Comparison of ENCODE assay signal across 8 mouse cellular contexts in the genomic region with DNA sequence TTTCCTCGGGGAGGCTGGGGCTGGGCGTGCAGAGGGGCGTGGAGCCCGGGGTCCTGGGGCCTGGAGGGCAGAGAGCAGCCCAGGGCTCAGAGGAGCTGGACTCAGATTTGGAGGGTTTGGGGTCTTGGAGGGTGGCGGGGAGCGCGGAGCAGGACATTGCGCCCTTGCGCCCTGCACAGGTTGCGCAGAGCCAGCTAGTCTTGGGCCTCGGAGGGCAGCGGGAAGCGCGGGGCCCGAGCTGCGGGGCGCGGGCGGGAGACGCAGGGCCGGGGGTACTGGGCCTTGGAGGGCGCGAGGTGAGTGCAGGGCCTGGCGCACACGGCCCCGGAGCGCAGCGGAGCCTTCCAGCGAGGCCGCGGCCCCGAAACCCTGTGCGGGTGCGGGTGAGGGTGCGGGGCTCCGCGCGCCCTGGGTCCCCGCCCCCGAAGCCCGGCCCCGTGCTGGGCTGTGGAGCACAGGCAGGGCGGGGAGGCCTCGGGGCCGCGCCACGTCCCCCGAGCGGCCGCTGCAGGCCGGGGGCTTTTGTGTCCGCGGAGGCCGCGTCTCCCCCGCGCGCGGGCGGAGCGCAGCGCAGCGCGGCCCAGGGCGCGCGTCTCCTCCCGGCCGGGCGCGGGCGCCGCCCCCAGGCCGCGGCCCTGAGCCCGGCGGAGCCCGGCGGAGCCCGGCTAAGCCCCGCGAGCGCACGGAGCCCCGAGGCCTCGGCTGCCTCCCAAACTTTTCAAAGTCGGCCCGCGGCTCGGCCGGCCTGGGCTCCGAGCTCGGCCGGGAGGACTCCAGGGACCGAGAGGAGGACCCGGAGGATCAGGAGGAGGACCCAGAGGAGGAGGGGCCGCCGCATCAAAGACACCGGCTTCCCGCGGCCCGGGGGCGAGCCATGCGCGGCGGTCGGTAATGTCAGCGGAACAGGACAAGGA. TPM values are rescaled to one million over a fixed set of nuclear protein-coding genes. Genes with fewer than 3 reads are reported as not detected.
DNase-seq lines count a peak whose midpoint lies in the region; ATAC-seq and TF ChIP-seq lines count a peak whose summit lies in the region.

Gene Pygo1 (plus strand): TSS at position 625 of the 914 bp plus-strand sequence.

- H3K9me3 ChIP-seq in forebrain, embryonic 14.5 days (replicated peaks; ENCODE audit: control insufficient read depth, low read length) = no peaks in the 10 kb centered on the region
- no peaks in the 10 kb centered on the region for H3K9me3 ChIP-seq in heart, postnatal 0 days (replicated peaks; ENCODE audit: control insufficient read depth, low read length)
- H3K9me3 ChIP-seq in lung, postnatal 0 days (ENCODE audit: low read length) = no peaks in the 10 kb centered on the region

- H3K36me3 ChIP-seq in forebrain, embryonic 14.5 days (ENCODE audit: control insufficient read depth, insufficient read depth, low read length) = 0 out of 2 replicates have a peak, but pooled peaks cover 3% of the 10 kb centered on the region
- H3K36me3 ChIP-seq in heart, postnatal 0 days (replicated peaks; ENCODE audit: control insufficient read depth, insufficient read depth, low read length) = no peaks in the 10 kb centered on the region
- H3K36me3 ChIP-seq in lung, postnatal 0 days (ENCODE audit: insufficient read depth, low read length) = no peaks in the 10 kb centered on the region

- no peaks in the 10 kb centered on the region for H3K27me3 ChIP-seq in forebrain, embryonic 14.5 days (replicated peaks; ENCODE audit: control insufficient read depth, insufficient read depth, low read length)
- H3K27me3 ChIP-seq in heart, postnatal 0 days (ENCODE audit: control insufficient read depth, insufficient read depth, low read length) = 0 out of 2 replicates have a peak, but pooled peaks cover 6% of the 10 kb centered on the region
- H3K27me3 ChIP-seq in lung, postnatal 0 days (replicated peaks; ENCODE audit: insufficient read depth, low read length) = no peaks in the 10 kb centered on the region

- no peak for TF ChIP-seq EP300 in heart, postnatal 0 days (IDR thresholded peaks at IDR 0.05; ENCODE audit: low read depth)
- no peak for TF ChIP-seq EP300 in lung, postnatal 0 days (IDR thresholded peaks at IDR 0.05)

- ATAC-seq in cerebellum, adult (ENCODE audit: insufficient number of reproducible peaks, low FRiP score, low TSS enrichment) = peak; percentile 64; the same call in 1 of the 2 replicates
- peak; percentile 88 for ATAC-seq in forebrain, embryonic 14.5 days
- ATAC-seq in heart, postnatal 0 days (ENCODE audit: insufficient read depth, low read depth) = peak; percentile 74
- peak; percentile 85 for ATAC-seq in lung, postnatal 0 days
- no peak for ATAC-seq in monocyte, adult 5-6 weeks (replicated peaks; ENCODE audit: insufficient number of reproducible peaks, low FRiP score, low TSS enrichment, poor library complexity, severe bottlenecking)

- TF ChIP-seq CTCF in heart, postnatal 0 days (IDR thresholded peaks at IDR 0.05; ENCODE audit: low read depth) = no peak
- no peak for TF ChIP-seq CTCF in lung, postnatal 0 days (IDR thresholded peaks at IDR 0.05)

- DNase-seq in Muller cell, postnatal 12 days (ENCODE audit: inconsistent ontology term) = peak; percentile 69
- DNase-seq in forebrain, embryonic 14.5 days (ENCODE audit: low spot score) = peak; percentile 61
- peak; percentile 23 for DNase-seq in heart, postnatal 0 days (ENCODE audit: low spot score)
- DNase-seq in layer of hippocampus, postnatal 14 days (ENCODE audit: low spot score in 2 of 2) = peak; percentile 32 to 43
- peak; percentile 60 for DNase-seq in lung, postnatal 0 days (ENCODE audit: low spot score)
- peak; percentile 32 to 40 for DNase-seq in right cerebral cortex, adult 2 months (ENCODE audit: low spot score in 2 of 2)

- peak within 1 kb of the TSS; percentile 62 for H3K4me3 ChIP-seq in forebrain, embryonic 14.5 days (ENCODE audit: low read depth, low read length)
- H3K4me3 ChIP-seq in heart, postnatal 0 days (ENCODE audit: low read depth, low read length) = peak within 1 kb of the TSS; percentile 67
- H3K4me3 ChIP-seq in lung, postnatal 0 days (ENCODE audit: low read depth, low read length) = peak within 1 kb of the TSS; percentile 67

- WGBS in forebrain, embryonic 14.5 days = under 1% methylated on average over 79 of the region's 108 CpGs
- WGBS in heart, postnatal 0 days = 0% methylated on average over 64 of the region's 108 CpGs
- 2% methylated on average over 64 of the region's 108 CpGs for WGBS in lung, postnatal 0 days

- H3K4me1 ChIP-seq in forebrain, embryonic 14.5 days (ENCODE audit: control insufficient read depth, insufficient read depth, low read length) = 0 out of 2 replicates have a peak, but pooled peaks cover 6% of the 10 kb centered on the region
- H3K4me1 ChIP-seq in heart, postnatal 0 days (ENCODE audit: control insufficient read depth, insufficient read depth) = no peaks in the 10 kb centered on the region
- H3K4me1 ChIP-seq in lung, postnatal 0 days (ENCODE audit: insufficient read depth, low read depth, low read length) = no peaks in the 10 kb centered on the region

- H3K4me2 ChIP-seq in forebrain, embryonic 14.5 days (ENCODE audit: low read length) = peak within 1 kb of the TSS; percentile 78
- H3K4me2 ChIP-seq in heart, postnatal 0 days (ENCODE audit: low read depth, low read length) = peak within 1 kb of the TSS; percentile 80
- peak within 1 kb of the TSS; percentile 98 for H3K4me2 ChIP-seq in lung, postnatal 0 days (replicated peaks; ENCODE audit: low read depth, low read length)

- peak within 1 kb of the TSS; percentile 95 for H3K9ac ChIP-seq in forebrain, embryonic 14.5 days (ENCODE audit: low read length)
- H3K9ac ChIP-seq in heart, postnatal 0 days (replicated peaks; ENCODE audit: low read depth, low read length) = peak within 1 kb of the TSS; percentile 72
- H3K9ac ChIP-seq in lung, postnatal 0 days (replicated peaks; ENCODE audit: low read depth) = peak within 1 kb of the TSS; percentile 71

- H3K27ac ChIP-seq in forebrain, embryonic 14.5 days (ENCODE audit: low read depth, low read length) = peak within 1 kb of the TSS; percentile 86
- peak within 1 kb of the TSS; percentile 21; the same call in 1 of the 2 replicates for H3K27ac ChIP-seq in heart, postnatal 0 days (ENCODE audit: low read depth)
- H3K27ac ChIP-seq in lung, postnatal 0 days (ENCODE audit: low read length) = peak within 1 kb of the TSS; percentile 68

RNA-seq across cellular contexts. Expression of gene Pygo1, which starts in this region (rescaled TPM):
- 10.8 and 13.8 TPM in 2 replicates for polyA plus RNA-seq in forebrain, embryonic 14.5 days (2014; fragmentation: Nextera tagmentation; extraction: Ambion mirVana)
- 1.9 and 2.2 TPM in 2 replicates for total RNA-seq in heart, postnatal 0 days (2014; rRNA removed; ENCODE audit: low replicate concordance)
- polyA plus RNA-seq in heart, postnatal 0 days (2015; fragmentation: Nextera tagmentation; extraction: Ambion mirVana) = 1.5 and 1.6 TPM in 2 replicates
- 10 to 100 TPM; 26.0 to 28.6 TPM for total RNA-seq in layer of hippocampus, postnatal 14 days (2021)
- 1.8 TPM in 2 replicates for polyA plus RNA-seq in lung, postnatal 0 days (2015; fragmentation: Nextera tagmentation; extraction: Ambion mirVana)
- total RNA-seq in monocyte, adult 5-6 weeks (2017) = 0.10 TPM in 1 of 3 replicates, not detected in the others

Comparison
In these comparisons a context has a peak if more than half of its experiments do, and no peak if none do; other contexts are left out.
1. H3K27ac ChIP-seq: peak in every context shown above with its lines; median percentile 86 in forebrain, embryonic 14.5 days; 68 in lung, postnatal 0 days; 21 in heart, postnatal 0 days.